Mouse (Mus musculus) brain, embryonic 14.5 days (tissue): ENCODE results near the gene Foxc2.

Experiments used
- CTCF ChIP-seq: fragments of 200-500 bp; IDR thresholded peaks from 2 replicates; pipeline ENCODE4 v1.5.1; 2012; ENCODE audit warnings: inconsistent platforms, mild to moderate bottlenecking, moderate library complexity, borderline replicate concordance; ENCODE audit not compliant: insufficient read depth, insufficient read length; ENCODE audit errors: extremely low read depth
- POLR2A ChIP-seq: fragments of 200-500 bp; IDR thresholded peaks from 2 replicates; pipeline ENCODE4 v1.6.1; 2012; ENCODE audit warnings: mild to moderate bottlenecking, inconsistent platforms, borderline replicate concordance; ENCODE audit not compliant: poor library complexity, insufficient read depth, insufficient read length, severe bottlenecking; ENCODE audit errors: extremely low read depth

- TF ChIP-seq POLR2A (no peak), CTCF (no peak)
These were observed 11.3 kb downstream of the Foxc2 start for GRCm38 (mm10) chr8:121127291-121127701.
